Mouse (Mus musculus) stomach, embryonic 14.5 days (tissue): ENCODE measurements around the gene Lclat1. TPM values are rescaled to one million over a fixed set of nuclear protein-coding genes. Genes with fewer than 3 reads are reported as not detected.
A peak's percentile ranks its signal among the peaks of the same experiment; 100 is the strongest.

Experiments
- ATAC-seq: fragments of 200-750 bp; cut with Nextera tagmentation; 2 replicates; pipeline ENCODE4 v1.8.0; 2017; ENCODE audit warnings: low read depth, moderate TSS enrichment; ENCODE audit not compliant: insufficient number of reproducible peaks, insufficient read depth, low FRiP score
- H3K27ac ChIP-seq: fragments of 300-500 bp; sonication (generic); 2 replicates; pipeline ENCODE4 v1.5.1; 2014; ENCODE audit warnings: mild to moderate bottlenecking, low read length, moderate library complexity, mixed read lengths
- H3K27me3 ChIP-seq: fragments of 300-500 bp; sonication (generic); 2 replicates; pipeline ENCODE4 v1.6.1; 2014; ENCODE audit warnings: low read length, control low read depth, mixed read lengths; ENCODE audit not compliant: control insufficient read depth, insufficient read depth
- H3K36me3 ChIP-seq: fragments of 300-500 bp; sonication (generic); 2 replicates; pipeline ENCODE4 v1.6.1; 2014; ENCODE audit warnings: mild to moderate bottlenecking, control low read depth, low read length, moderate library complexity, mixed read lengths; ENCODE audit not compliant: control insufficient read depth, insufficient read depth
- H3K4me1 ChIP-seq: fragments of 300-500 bp; sonication (generic); 2 replicates; pipeline ENCODE4 v1.6.1; 2014; ENCODE audit warnings: low read length, control low read depth, mixed read lengths; ENCODE audit not compliant: control insufficient read depth, insufficient read depth
- H3K4me2 ChIP-seq: fragments of 300-500 bp; sonication (generic); replicated peaks from 2 replicates; pipeline ENCODE4 v1.6.1; 2014; ENCODE audit warnings: low read depth, low read length, control low read depth
- H3K4me3 ChIP-seq: fragments of 300-500 bp; sonication (generic); 2 replicates; pipeline ENCODE4 v1.5.1; 2014; ENCODE audit warnings: low read depth, low read length, control low read depth
- H3K9ac ChIP-seq: fragments of 300-500 bp; sonication (generic); replicated peaks from 2 replicates; pipeline ENCODE4 v1.6.1; 2014; ENCODE audit warnings: low read depth, mild to moderate bottlenecking, control low read depth, low read length, moderate library complexity, mixed read lengths
- H3K9me3 ChIP-seq: fragments of 300-500 bp; sonication (generic); 2 replicates; pipeline ENCODE4 v1.6.1; 2016; ENCODE audit warnings: low read depth, low read length, control low read depth; ENCODE audit not compliant: control insufficient read depth
- WGBS: fragments of 180-500 bp; shearing (Covaris S2); extraction: QIAGEN DNeasy Blood & Tissue Kit; methylation state at CpG from one replicate; pipeline ENCODE4 v1.1.7; 2014; 5-methylcytosine and 5-hydroxymethylcytosine counted together
- polyA plus RNA-seq: library from polyadenylated mRNA; unstranded; fragments of >200 nt; fragmentation: Nextera tagmentation; extraction: Ambion mirVana; gene quantifications from 2 replicates; pipeline ENCODE4 v1.2.1, GENCODE M21; 2014

Lclat1 gene
- polyA plus RNA-seq, 1 experiment from 2014 or later, result 20.0 TPM

- Histone ChIP-seq H3K27ac (peak overlapping the region; percentile 33; the same call in 1 of the 2 replicates), H3K4me3 (no peak overlapping the region), H3K4me1 (0 out of 2 replicates have a peak, but pooled peaks cover 3% of the 10 kb centered on the region), H3K9ac (no peak overlapping the region), H3K9me3 (no peaks in the 10 kb centered on the region), H3K27me3 (no peaks in the 10 kb centered on the region), H3K4me2 (no peak overlapping the region), H3K36me3 (no peaks in the 10 kb centered on the region)
- ATAC-seq, result peak; percentile 77; the same call in 1 of the 2 replicates
- 27% methylated on average over 9 of the region's 9 CpGs for WGBS
These were observed 26.2 kb upstream of the Lclat1 start for GRCm38 (mm10) chr17:73081360-73082133.

GRCm38 (mm10) chr17:73082506-73083196 is 25.1 kb upstream of the Lclat1 start:
- Histone ChIP-seq H3K36me3 (no peaks in the 10 kb centered on the region), H3K4me3 (no peak overlapping the region), H3K27ac (no peak overlapping the region), H3K4me1 (0 out of 2 replicates have a peak, but pooled peaks cover 3% of the 10 kb centered on the region), H3K4me2 (no peak overlapping the region), H3K9me3 (no peaks in the 10 kb centered on the region), H3K27me3 (no peaks in the 10 kb centered on the region), H3K9ac (no peak overlapping the region)
- ATAC-seq, result no peak
- 83% methylated on average over 4 of the region's 4 CpGs for WGBS

GRCm38 (mm10) chr17:73087045-73087910 is 20.5 kb upstream of the Lclat1 start:
- ATAC-seq, result no peak
- no peaks in the 10 kb centered on the region for H3K9me3 ChIP-seq

GRCm38 (mm10) chr17:73091368-73091767 is 16.4 kb upstream of the Lclat1 start:
- Histone ChIP-seq H3K36me3 (no peaks in the 10 kb centered on the region), H3K9me3 (no peaks in the 10 kb centered on the region; the same call in 1 of the 2 replicates), H3K27ac (no peak overlapping the region), H3K4me2 (no peak overlapping the region), H3K4me3 (no peak overlapping the region), H3K9ac (no peak overlapping the region), H3K4me1 (peaks cover 3% of the 10 kb centered on the region; the same call in 1 of the 2 replicates), H3K27me3 (no peaks in the 10 kb centered on the region)
- no peak for ATAC-seq
- WGBS, result 86% methylated on average over 8 of the region's 8 CpGs

More at GRCm38 (mm10) chr17:73087045-73087910, 20.5 kb upstream of the Lclat1 start:
- Histone ChIP-seq H3K4me1 (no peaks in the 10 kb centered on the region), H3K27ac (no peak overlapping the region), H3K4me2 (no peak overlapping the region), H3K36me3 (no peaks in the 10 kb centered on the region), H3K27me3 (no peaks in the 10 kb centered on the region), H3K4me3 (no peak overlapping the region), H3K9ac (no peak overlapping the region)
- 40% methylated on average over 13 of the region's 13 CpGs for WGBS

GRCm38 (mm10) chr17:73092103-73093097 is 15.4 kb upstream of the Lclat1 start:
- no peak for ATAC-seq
- H3K4me1 ChIP-seq, result peaks cover 3% of the 10 kb centered on the region; the same call in 1 of the 2 replicates
- no peak overlapping the region for H3K4me3 ChIP-seq
- H3K4me2 ChIP-seq, result no peak overlapping the region
- no peak overlapping the region for H3K27ac ChIP-seq
- no peak overlapping the region for H3K9ac ChIP-seq
- WGBS, result 80% methylated on average over 12 of the region's 12 CpGs
- H3K36me3 ChIP-seq, result no peaks in the 10 kb centered on the region
- H3K9me3 ChIP-seq, result no peaks in the 10 kb centered on the region; the same call in 1 of the 2 replicates
- no peaks in the 10 kb centered on the region for H3K27me3 ChIP-seq

- no peak for ATAC-seq
- Histone ChIP-seq H3K36me3 (no peaks in the 10 kb centered on the region), H3K9ac (no peak overlapping the region), H3K4me2 (no peak overlapping the region), H3K27me3 (no peaks in the 10 kb centered on the region), H3K9me3 (no peaks in the 10 kb centered on the region; the same call in 1 of the 2 replicates), H3K4me3 (no peak overlapping the region), H3K4me1 (peaks cover 3% of the 10 kb centered on the region; the same call in 1 of the 2 replicates), H3K27ac (no peak overlapping the region)
- 87% methylated on average over 11 of the region's 11 CpGs for WGBS
These were observed 12.7 kb upstream of the Lclat1 start for GRCm38 (mm10) chr17:73095070-73095469.

- Histone ChIP-seq H3K27ac (no peak overlapping the region), H3K36me3 (no peaks in the 10 kb centered on the region), H3K9me3 (no peaks in the 10 kb centered on the region; the same call in 1 of the 2 replicates), H3K4me3 (no peak overlapping the region), H3K4me2 (no peak overlapping the region), H3K9ac (no peak overlapping the region), H3K27me3 (no peaks in the 10 kb centered on the region), H3K4me1 (peaks cover 3% of the 10 kb centered on the region; the same call in 1 of the 2 replicates)
- 93% methylated on average over 8 of the region's 8 CpGs for WGBS
- no peak for ATAC-seq
These were observed 12.2 kb upstream of the Lclat1 start for GRCm38 (mm10) chr17:73095585-73095984.
